Mouse (Mus musculus) testis, adult 2 months (tissue): ENCODE measurements around the gene Fkbp7. TPM values are rescaled to one million over a fixed set of nuclear protein-coding genes. Genes with fewer than 3 reads are reported as not detected.

ENCODE experiments used
- H3K27ac ChIP-seq: fragments of 200-500 bp; 2 replicates; pipeline ENCODE4 v1.5.1; 2012; ENCODE audit warnings: low read depth, low read length; ENCODE audit not compliant: control insufficient read depth, insufficient read depth
- H3K27me3 ChIP-seq: fragments of 200-500 bp; 2 replicates; pipeline ENCODE4 v1.6.1; 2012; ENCODE audit warnings: mild to moderate bottlenecking, low read length, moderate library complexity; ENCODE audit not compliant: control insufficient read depth, insufficient read depth
- H3K36me3 ChIP-seq: fragments of 200-500 bp; 2 replicates; pipeline ENCODE4 v1.6.1; 2012; ENCODE audit warnings: mild to moderate bottlenecking, low read length; ENCODE audit not compliant: control insufficient read depth, insufficient read depth
- H3K4me1 ChIP-seq: fragments of 200-500 bp; 2 replicates; pipeline ENCODE4 v1.6.1; 2012; ENCODE audit warnings: low read length; ENCODE audit not compliant: control insufficient read depth, insufficient read depth
- H3K4me3 ChIP-seq: fragments of 200-500 bp; 2 replicates; pipeline ENCODE4 v1.5.1; 2012; ENCODE audit warnings: low read depth, mild to moderate bottlenecking, low read length, moderate library complexity, mixed read lengths; ENCODE audit not compliant: control insufficient read depth
- CTCF ChIP-seq: fragments of 200-500 bp; IDR thresholded peaks from 2 replicates; pipeline ENCODE4 v1.5.1; 2012; ENCODE audit warnings: low read depth, mild to moderate bottlenecking, inconsistent platforms, low read length, moderate library complexity; ENCODE audit not compliant: control insufficient read depth, insufficient read depth, insufficient replicate concordance
- POLR2A ChIP-seq: fragments of 200-500 bp; IDR thresholded peaks from 2 replicates; pipeline ENCODE4 v1.6.1; 2012; ENCODE audit warnings: low read depth, mild to moderate bottlenecking, inconsistent platforms, low read length, moderate library complexity; ENCODE audit not compliant: control insufficient read depth
- polyA plus RNA-seq: library from polyadenylated mRNA; depleted of rRNA; stranded (reverse); fragments of >200 nt; gene quantifications from 2 replicates; pipeline ENCODE4 v1.2.3, GENCODE M21; 2012

Gene Fkbp7
- polyA plus RNA-seq, 1 experiment, result 19.2 TPM

- no peaks in the 10 kb centered on the region; the same call in 1 of the 2 replicates for H3K4me1 ChIP-seq
- no peak for TF ChIP-seq POLR2A
- no peak for TF ChIP-seq CTCF
- H3K27me3 ChIP-seq, result no peaks in the 10 kb centered on the region
- no peak overlapping the region for H3K4me3 ChIP-seq
- H3K36me3 ChIP-seq, result no peaks in the 10 kb centered on the region
- H3K27ac ChIP-seq, result no peak overlapping the region
Measured at GRCm38 (mm10) chr2:76665531-76665930, 7.4 kb downstream of the Fkbp7 start.

GRCm38 (mm10) chr2:76659419-76659818 is 13.5 kb downstream of the Fkbp7 start:
- TF ChIP-seq CTCF, result no peak
- TF ChIP-seq POLR2A, result no peak
- no peaks in the 10 kb centered on the region for H3K27me3 ChIP-seq
- H3K4me3 ChIP-seq, result no peak overlapping the region
- no peak overlapping the region for H3K27ac ChIP-seq
- H3K36me3 ChIP-seq, result no peaks in the 10 kb centered on the region
- no peaks in the 10 kb centered on the region; the same call in 1 of the 2 replicates for H3K4me1 ChIP-seq

GRCm38 (mm10) chr2:76658551-76658950 is 14.4 kb downstream of the Fkbp7 start:
- TF ChIP-seq CTCF (no peak), POLR2A (no peak)
- H3K36me3 ChIP-seq, result no peaks in the 10 kb centered on the region

GRCm38 (mm10) chr2:76655982-76656381 is 16.9 kb downstream of the Fkbp7 start:
- no peaks in the 10 kb centered on the region for H3K36me3 ChIP-seq
- no peaks in the 10 kb centered on the region; the same call in 1 of the 2 replicates for H3K4me1 ChIP-seq
- no peak overlapping the region for H3K27ac ChIP-seq
- H3K27me3 ChIP-seq, result no peaks in the 10 kb centered on the region
- TF ChIP-seq CTCF, result no peak
- no peak for TF ChIP-seq POLR2A
- H3K4me3 ChIP-seq, result no peak overlapping the region

More at GRCm38 (mm10) chr2:76658551-76658950, 14.4 kb downstream of the Fkbp7 start:
- H3K4me3 ChIP-seq, result peak overlapping the region; percentile 10; the same call in 1 of the 2 replicates
- H3K27ac ChIP-seq, result no peak overlapping the region
- no peaks in the 10 kb centered on the region for H3K27me3 ChIP-seq
- no peaks in the 10 kb centered on the region; the same call in 1 of the 2 replicates for H3K4me1 ChIP-seq

GRCm38 (mm10) chr2:76655444-76655843 is 17.5 kb downstream of the Fkbp7 start:
- no peak overlapping the region for H3K4me3 ChIP-seq
- no peaks in the 10 kb centered on the region for H3K36me3 ChIP-seq
- H3K27ac ChIP-seq, result no peak overlapping the region
- TF ChIP-seq POLR2A, result no peak
- no peak for TF ChIP-seq CTCF
- no peaks in the 10 kb centered on the region for H3K27me3 ChIP-seq
- no peaks in the 10 kb centered on the region; the same call in 1 of the 2 replicates for H3K4me1 ChIP-seq

GRCm38 (mm10) chr2:76654646-76655045 is 18.3 kb downstream of the Fkbp7 start:
- H3K4me3 ChIP-seq, result no peak overlapping the region
- no peak overlapping the region for H3K27ac ChIP-seq
- TF ChIP-seq POLR2A (no peak), CTCF (no peak)
- H3K4me1 ChIP-seq, result no peaks in the 10 kb centered on the region; the same call in 1 of the 2 replicates
- no peaks in the 10 kb centered on the region for H3K36me3 ChIP-seq
- H3K27me3 ChIP-seq, result no peaks in the 10 kb centered on the region

GRCm38 (mm10) chr2:76653070-76653469 is 19.8 kb downstream of the Fkbp7 start:
- H3K36me3 ChIP-seq, result no peaks in the 10 kb centered on the region
- peaks cover 2% of the 10 kb centered on the region for H3K4me1 ChIP-seq
- H3K27me3 ChIP-seq, result no peaks in the 10 kb centered on the region
- H3K27ac ChIP-seq, result no peak overlapping the region
- TF ChIP-seq CTCF, result no peak
- no peak for TF ChIP-seq POLR2A
- no peak overlapping the region for H3K4me3 ChIP-seq
